Mouse (Mus musculus) retina, adult 2 months (tissue): ENCODE measurements around the gene Mmrn2.
"Not testable (repeated sequence)": the region's sequence is repeated elsewhere in the genome, so short reads cannot be mapped to it uniquely, and the experiment has no call there.

Experiments
- DNase-seq: peaks from one replicate; pipeline ENCODE4 v3.0.0-alpha.2; 2012; ENCODE audit warnings: low read depth, low spot score

Mmrn2 gene

GRCm38 (mm10) chr14:34402871-34403270 lies 27.6 kb downstream of the Mmrn2 start:
- DNase-seq, result no peak

- DNase-seq, result no peak
These were observed 28.2 kb downstream of the Mmrn2 start for GRCm38 (mm10) chr14:34403424-34403823.

GRCm38 (mm10) chr14:34410716-34411115 lies 35.5 kb downstream of the Mmrn2 start:
- DNase-seq, result no peak

GRCm38 (mm10) chr14:34412164-34412896 lies 37.1 kb downstream of the Mmrn2 start:
- DNase-seq, result no peak

GRCm38 (mm10) chr14:34416946-34417345 lies 41.7 kb downstream of the Mmrn2 start:
- DNase-seq, result not testable (repeated sequence)

GRCm38 (mm10) chr14:34417501-34417900 lies 42.2 kb downstream of the Mmrn2 start:
- peak; percentile 22 for DNase-seq

- no peak for DNase-seq
These were observed 45.8 kb downstream of the Mmrn2 start for GRCm38 (mm10) chr14:34421078-34421477.

- DNase-seq, result no peak
These were observed 53.0 kb downstream of the Mmrn2 start for GRCm38 (mm10) chr14:34428274-34428673.

GRCm38 (mm10) chr14:34429069-34429468 lies 53.8 kb downstream of the Mmrn2 start:
- no peak for DNase-seq

GRCm38 (mm10) chr14:34440526-34441066 lies 65.3 kb downstream of the Mmrn2 start:
- DNase-seq, result no peak

- no peak for DNase-seq
These were observed 67.3 kb downstream of the Mmrn2 start for GRCm38 (mm10) chr14:34442531-34442930.

GRCm38 (mm10) chr14:34444368-34444767 lies 69.1 kb downstream of the Mmrn2 start:
- no peak for DNase-seq

- no peak for DNase-seq
These were observed 69.7 kb downstream of the Mmrn2 start for GRCm38 (mm10) chr14:34444924-34445323.

- DNase-seq, result no peak
These were observed 70.1 kb downstream of the Mmrn2 start for GRCm38 (mm10) chr14:34445348-34445747.

- no peak for DNase-seq
These were observed 71.4 kb downstream of the Mmrn2 start for GRCm38 (mm10) chr14:34446624-34447023.

- no peak for DNase-seq
These were observed 72.4 kb downstream of the Mmrn2 start for GRCm38 (mm10) chr14:34447659-34448058.

- no peak for DNase-seq
These were observed 73.1 kb downstream of the Mmrn2 start for GRCm38 (mm10) chr14:34448398-34448797.

GRCm38 (mm10) chr14:34449807-34450206 lies 74.5 kb downstream of the Mmrn2 start:
- no peak for DNase-seq

GRCm38 (mm10) chr14:34450451-34450850 lies 75.2 kb downstream of the Mmrn2 start:
- DNase-seq, result no peak

- DNase-seq, result no peak
These were observed 76.6 kb downstream of the Mmrn2 start for GRCm38 (mm10) chr14:34451872-34452271.

- no peak for DNase-seq
These were observed 78.4 kb downstream of the Mmrn2 start for GRCm38 (mm10) chr14:34453648-34454047.
